Mouse (Mus musculus): ENCODE data around the gene Mark1.

- TF ChIP-seq POLR2A (IDR thresholded peaks at IDR 0.05; ENCODE audit: borderline replicate concordance, extremely low read depth, insufficient read depth, insufficient read length, poor library complexity, severe bottlenecking): no peak
- no peak for TF ChIP-seq CTCF (IDR thresholded peaks at IDR 0.05; ENCODE audit: borderline replicate concordance, extremely low read depth, insufficient read depth, insufficient read length)
Observed at GRCm38 (mm10) chr1:184877306-184877705, 122.1 kb downstream of the Mark1 start.
